Mouse (Mus musculus): Measurements from ENCODE around the gene Tenm2. TPM values are rescaled to one million over a fixed set of nuclear protein-coding genes. Genes with fewer than 3 reads are reported as not detected.

The Tenm2 gene
- total and polyA plus RNA-seq, 3 experiments: 0.08 to 0.14 (median 0.12) TPM

- no peak overlapping the region for H3K9ac ChIP-seq (ENCODE audit: low read depth, low read length)
- H3K79me2 ChIP-seq (replicated peaks; ENCODE audit: control insufficient read depth, insufficient read depth, low read length): no peaks in the 10 kb centered on the region
- H3K36me3 ChIP-seq (ENCODE audit: control insufficient read depth, insufficient read depth, low read length): no peaks in the 10 kb centered on the region
- no peak overlapping the region for H3K4me3 ChIP-seq
- DNase-seq: no peak
- no peaks in the 10 kb centered on the region for H3K27me3 ChIP-seq (ENCODE audit: control insufficient read depth, insufficient read depth, low read length)
- no peaks in the 10 kb centered on the region for H3K4me1 ChIP-seq (ENCODE audit: control insufficient read depth, insufficient read depth, low read length)
- no peak for TF ChIP-seq POLR2A (IDR thresholded peaks at IDR 0.05; ENCODE audit: insufficient read depth, low read depth, low read length)
- no peak for TF ChIP-seq CTCF (IDR thresholded peaks at IDR 0.05)
- no peak for TF ChIP-seq EP300 (IDR thresholded peaks at IDR 0.05; ENCODE audit: insufficient read depth, low read depth, low read length)
- no peak overlapping the region for H3K27ac ChIP-seq
- 78% methylated on average over 6 of the region's 6 CpGs for WGBS
- intact Hi-C loops (cut with DNase I): no loop called here
Measured at GRCm38 (mm10) chr11:36286246-36286645, 949.5 kb downstream of the Tenm2 start.

GRCm38 (mm10) chr11:36280533-36280932, 955.2 kb downstream of the Tenm2 start:
- no peak for DNase-seq
- intact Hi-C loops (cut with DNase I): no loop called here

DNA sequence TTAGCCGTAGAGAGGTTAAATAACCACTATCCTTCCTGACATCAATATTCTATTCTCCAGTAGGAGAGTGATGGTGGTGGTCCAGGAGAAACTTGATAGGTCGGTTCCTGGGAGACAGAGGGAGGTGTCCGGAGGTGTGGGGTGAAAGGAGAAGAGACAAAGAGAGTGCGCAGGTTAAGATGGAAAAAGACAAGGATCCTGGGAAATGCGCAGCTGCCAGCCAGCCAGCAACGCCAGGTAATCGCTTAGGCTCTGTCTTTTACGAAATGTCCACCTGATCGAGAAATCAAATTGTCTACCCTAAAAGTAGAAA, 957.9 kb downstream of the Tenm2 start:
- Histone ChIP-seq H3K27ac (no peak overlapping the region), H3K79me2 (replicated peaks; ENCODE audit: control insufficient read depth, insufficient read depth, low read length) (no peaks in the 10 kb centered on the region), H3K27me3 (ENCODE audit: control insufficient read depth, insufficient read depth, low read length) (no peaks in the 10 kb centered on the region), H3K36me3 (ENCODE audit: control insufficient read depth, insufficient read depth, low read length) (no peaks in the 10 kb centered on the region), H3K4me3 (no peak overlapping the region), H3K9ac (ENCODE audit: low read depth, low read length) (no peak overlapping the region), H3K4me1 (ENCODE audit: control insufficient read depth, insufficient read depth, low read length) (no peaks in the 10 kb centered on the region)
- 89% methylated on average over 9 of the region's 9 CpGs for WGBS
- TF ChIP-seq EP300 (IDR thresholded peaks at IDR 0.05; ENCODE audit: insufficient read depth, low read depth, low read length) (no peak), CTCF (IDR thresholded peaks at IDR 0.05) (no peak)
- no peak for DNase-seq
- intact Hi-C loops (cut with DNase I): no loop called here

More at GRCm38 (mm10) chr11:36280533-36280932, 955.2 kb downstream of the Tenm2 start:
- Histone ChIP-seq H3K36me3 (ENCODE audit: control insufficient read depth, insufficient read depth, low read length) (no peaks in the 10 kb centered on the region), H3K27ac (no peak overlapping the region), H3K4me1 (ENCODE audit: control insufficient read depth, insufficient read depth, low read length) (no peaks in the 10 kb centered on the region), H3K27me3 (ENCODE audit: control insufficient read depth, insufficient read depth, low read length) (no peaks in the 10 kb centered on the region), H3K4me3 (no peak overlapping the region), H3K9ac (ENCODE audit: low read depth, low read length) (no peak overlapping the region), H3K79me2 (replicated peaks; ENCODE audit: control insufficient read depth, insufficient read depth, low read length) (no peaks in the 10 kb centered on the region)
- TF ChIP-seq CTCF (IDR thresholded peaks at IDR 0.05): no peak
- WGBS: 58% methylated on average over 7 of the region's 7 CpGs

DNA sequence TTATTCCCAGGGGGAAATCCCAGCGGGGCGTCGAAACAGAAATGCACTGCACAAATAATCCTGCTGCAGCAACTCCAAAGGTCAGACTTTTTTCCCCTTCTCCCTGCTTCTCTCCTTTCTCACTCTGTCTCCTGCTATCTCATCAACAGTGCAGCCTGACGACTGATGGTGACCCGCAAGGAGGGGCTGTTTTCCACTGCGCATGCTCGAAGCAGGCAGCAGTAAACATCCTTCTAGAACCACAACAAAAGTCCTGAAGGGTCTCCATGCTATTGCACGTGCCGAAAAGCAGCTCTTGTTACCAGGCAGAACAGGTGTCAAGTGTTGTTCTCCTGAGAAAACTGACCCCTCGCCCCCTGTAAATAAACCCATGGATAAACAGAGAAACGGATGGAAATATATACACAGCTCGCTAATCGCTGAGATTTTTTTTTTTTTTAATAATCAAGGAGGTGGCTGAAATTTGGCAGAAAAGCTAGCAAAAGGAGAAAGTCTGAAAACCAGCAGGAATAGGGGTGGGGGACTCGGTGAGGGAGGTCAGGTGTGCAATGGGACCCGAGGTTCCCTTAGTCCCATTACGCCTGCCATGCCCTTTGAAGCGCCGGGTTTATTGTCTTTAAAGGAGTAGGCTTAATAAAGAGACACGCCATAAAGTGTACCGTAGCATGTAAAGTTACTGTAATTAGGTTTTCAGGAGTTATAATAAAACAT, 958.4 kb downstream of the Tenm2 start:
- no peak for DNase-seq
- intact Hi-C loops (cut with DNase I): no loop called here
- Histone ChIP-seq H3K27me3 (ENCODE audit: control insufficient read depth, insufficient read depth, low read length) (no peaks in the 10 kb centered on the region), H3K4me1 (ENCODE audit: control insufficient read depth, insufficient read depth, low read length) (no peaks in the 10 kb centered on the region), H3K4me3 (no peak overlapping the region), H3K36me3 (ENCODE audit: control insufficient read depth, insufficient read depth, low read length) (no peaks in the 10 kb centered on the region), H3K27ac (no peak overlapping the region), H3K9ac (ENCODE audit: low read depth, low read length) (no peak overlapping the region), H3K79me2 (replicated peaks; ENCODE audit: control insufficient read depth, insufficient read depth, low read length) (no peaks in the 10 kb centered on the region)
- TF ChIP-seq POLR2A (IDR thresholded peaks at IDR 0.05; ENCODE audit: insufficient read depth, low read depth, low read length) (no peak), CTCF (IDR thresholded peaks at IDR 0.05) (no peak), EP300 (IDR thresholded peaks at IDR 0.05; ENCODE audit: insufficient read depth, low read depth, low read length) (no peak)
- 67% methylated on average over 20 of the region's 20 CpGs for WGBS

GRCm38 (mm10) chr11:36276015-36276414, 959.7 kb downstream of the Tenm2 start:
- WGBS: 50% methylated on average over 5 of the region's 5 CpGs
- DNase-seq: no peak
- intact Hi-C loops (cut with DNase I): no loop called here
- H3K4me1 ChIP-seq (ENCODE audit: control insufficient read depth, insufficient read depth, low read length): no peaks in the 10 kb centered on the region
- H3K4me3 ChIP-seq: no peak overlapping the region
- H3K9ac ChIP-seq (ENCODE audit: low read depth, low read length): no peak overlapping the region
- no peaks in the 10 kb centered on the region for H3K36me3 ChIP-seq (ENCODE audit: control insufficient read depth, insufficient read depth, low read length)
- no peaks in the 10 kb centered on the region for H3K27me3 ChIP-seq (ENCODE audit: control insufficient read depth, insufficient read depth, low read length)
- H3K27ac ChIP-seq: no peak overlapping the region
- TF ChIP-seq CTCF (IDR thresholded peaks at IDR 0.05) (no peak), EP300 (IDR thresholded peaks at IDR 0.05; ENCODE audit: insufficient read depth, low read depth, low read length) (no peak), POLR2A (IDR thresholded peaks at IDR 0.05; ENCODE audit: insufficient read depth, low read depth, low read length) (no peak)
- H3K79me2 ChIP-seq (replicated peaks; ENCODE audit: control insufficient read depth, insufficient read depth, low read length): no peaks in the 10 kb centered on the region

DNA sequence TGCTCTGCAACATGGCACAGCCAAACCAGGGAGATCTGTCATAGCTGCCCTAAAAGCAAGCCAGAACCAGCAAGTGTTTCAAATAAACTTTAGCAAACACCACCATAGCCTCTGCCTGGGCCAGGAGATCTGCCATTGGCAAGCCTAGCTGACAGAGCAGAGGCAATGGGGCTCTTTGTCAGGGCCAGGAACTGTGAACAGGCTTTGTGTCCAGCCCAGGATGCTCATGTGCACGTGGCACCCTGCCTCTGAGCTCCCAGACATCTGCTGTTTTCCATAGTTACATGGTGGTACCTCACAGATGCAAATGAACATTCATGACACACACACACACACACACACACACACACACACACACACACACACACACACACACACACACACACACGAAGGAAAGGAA, 963.6 kb downstream of the Tenm2 start:
- H3K79me2 ChIP-seq (replicated peaks; ENCODE audit: control insufficient read depth, insufficient read depth, low read length): no peaks in the 10 kb centered on the region
- TF ChIP-seq POLR2A (IDR thresholded peaks at IDR 0.05; ENCODE audit: insufficient read depth, low read depth, low read length) (no peak), CTCF (IDR thresholded peaks at IDR 0.05) (no peak), EP300 (IDR thresholded peaks at IDR 0.05; ENCODE audit: insufficient read depth, low read depth, low read length) (no peak)

More for the DNA sequence above, 963.6 kb downstream of the Tenm2 start:
- no peak for DNase-seq
- no peaks in the 10 kb centered on the region for H3K27me3 ChIP-seq (ENCODE audit: control insufficient read depth, insufficient read depth, low read length)
- no peaks in the 10 kb centered on the region for H3K4me1 ChIP-seq (ENCODE audit: control insufficient read depth, insufficient read depth, low read length)
- no peak overlapping the region for H3K4me3 ChIP-seq
- intact Hi-C loops (cut with DNase I): no loop called here
- H3K9ac ChIP-seq (ENCODE audit: low read depth, low read length): no peak overlapping the region
- H3K36me3 ChIP-seq (ENCODE audit: control insufficient read depth, insufficient read depth, low read length): no peaks in the 10 kb centered on the region
- 69% methylated on average over 2 of the region's 2 CpGs for WGBS
- H3K27ac ChIP-seq: no peak overlapping the region
